Mouse (Mus musculus) mesoderm, embryonic 11.5 days (tissue): ENCODE measurements around the gene Tyw5.
A peak's percentile ranks its signal among the peaks of the same experiment; 100 is the strongest.

Experiments used
- DNase-seq: peaks from one replicate; pipeline ENCODE4 v3.0.0-alpha.2; 2012; ENCODE audit warnings: low read depth, low spot score

Gene Tyw5

DNA sequence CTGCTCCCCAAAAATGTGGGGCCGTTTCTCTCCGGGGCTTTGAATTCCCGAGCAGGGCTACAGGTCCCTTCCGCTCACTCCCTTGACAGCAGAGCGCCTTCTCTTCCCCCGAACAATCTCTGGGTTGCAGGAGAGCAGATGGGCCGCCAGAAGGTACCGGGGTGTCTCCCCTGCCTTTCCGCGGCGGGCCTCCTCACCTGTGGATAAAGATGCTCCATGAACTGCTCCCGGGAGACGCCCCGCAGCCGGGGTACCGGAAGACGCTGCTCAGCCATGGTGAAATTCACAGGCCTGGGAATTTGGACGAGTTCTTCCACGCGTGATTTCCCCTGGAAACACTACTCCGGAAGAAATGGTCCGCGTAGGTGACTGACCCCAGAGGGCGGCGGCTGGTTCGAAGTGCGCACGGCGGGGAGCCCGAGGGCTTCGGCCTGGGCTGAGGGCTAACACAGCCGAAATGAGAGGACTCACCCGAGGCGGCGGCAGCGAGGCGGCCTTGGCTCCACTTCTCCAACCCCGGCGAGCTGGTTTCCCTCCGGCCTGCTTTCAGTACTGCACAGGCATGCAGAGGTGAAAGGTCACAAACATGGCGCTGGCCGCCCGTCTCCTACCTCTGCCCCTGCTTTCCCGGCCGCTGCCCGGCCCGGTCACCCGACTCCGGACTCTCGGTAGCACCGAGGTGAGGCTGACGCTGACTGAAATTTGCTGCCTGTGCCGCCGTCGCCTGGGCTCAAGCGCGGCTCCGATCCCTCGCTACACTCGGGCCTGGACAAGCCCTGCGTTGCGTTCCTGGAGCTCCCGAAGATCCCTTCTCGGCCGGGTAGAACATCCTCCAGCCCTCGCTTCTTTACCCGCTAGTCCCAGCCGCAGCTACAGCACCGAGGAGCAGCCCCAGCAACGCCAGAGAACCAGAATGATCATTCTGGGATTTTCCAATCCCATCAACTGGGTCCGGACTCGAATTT is at the start of gene Tyw5, which contains the start of gene Maip1:
Tyw5 (minus strand) TSS at position 915 of the 965 bp plus-strand sequence.
Maip1 (plus strand) TSS at position 142 of the 965 bp plus-strand sequence.
- DNase-seq, result peak; percentile 89

DNA sequence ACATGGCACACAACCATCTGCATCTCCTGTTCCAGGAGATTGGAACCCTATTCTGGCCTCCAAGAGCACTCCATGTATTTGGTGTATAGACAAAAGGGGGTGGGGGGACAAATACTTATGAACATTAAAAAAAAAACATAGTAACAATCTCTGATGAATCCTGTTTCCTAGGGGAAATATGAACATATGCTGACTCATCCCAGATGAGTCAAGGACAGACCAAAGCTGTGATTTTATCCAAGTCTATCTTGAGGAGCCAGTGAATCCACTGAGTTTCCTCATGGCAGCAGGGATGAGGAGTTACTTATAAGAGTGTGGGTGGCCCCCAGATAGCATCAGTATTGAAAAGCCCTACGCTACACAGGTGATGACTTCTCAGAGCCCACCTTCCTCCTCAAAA is 43.3 kb upstream of the Tyw5 start:
- no peak for DNase-seq

DNA sequence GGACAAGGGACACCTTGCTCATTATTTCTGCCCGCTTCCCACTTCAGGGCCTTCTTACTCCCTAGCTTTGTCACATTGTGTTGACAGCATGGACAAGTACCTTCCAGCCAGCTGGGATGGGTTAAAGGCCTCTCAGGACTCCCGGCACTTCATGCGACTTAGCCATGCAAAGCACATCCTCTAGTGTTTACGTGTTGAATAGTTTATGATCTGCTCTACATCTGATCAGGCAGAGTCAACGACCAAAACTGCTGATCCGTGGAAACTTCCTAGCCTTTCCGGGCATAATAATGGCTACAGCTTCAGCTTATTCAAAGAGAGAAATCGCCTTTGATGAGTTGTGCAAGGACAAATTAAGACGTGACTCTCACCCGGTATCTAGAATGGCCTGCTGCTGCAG is 38.8 kb upstream of the Tyw5 start:
- no peak for DNase-seq

DNA sequence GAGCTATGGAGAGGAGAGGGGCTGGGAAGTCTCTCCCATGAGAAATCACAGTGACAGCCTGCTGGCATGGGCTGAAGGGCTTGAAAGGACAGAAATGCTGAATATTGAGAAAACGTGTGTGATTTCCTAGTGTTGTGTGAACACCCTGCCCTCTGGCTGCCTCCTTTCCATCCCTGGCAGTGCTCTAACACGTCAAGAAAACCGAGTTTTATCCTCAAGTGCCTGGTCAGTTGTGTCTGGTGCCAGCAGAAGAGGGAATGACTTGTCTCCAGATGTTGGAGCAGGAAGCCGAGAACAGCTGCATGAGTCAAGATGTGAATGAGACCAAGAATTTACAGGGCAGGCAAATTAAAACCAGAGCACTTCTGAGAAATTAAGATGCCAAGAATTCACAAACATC is 33.9 kb upstream of the Tyw5 start:
- no peak for DNase-seq

DNA sequence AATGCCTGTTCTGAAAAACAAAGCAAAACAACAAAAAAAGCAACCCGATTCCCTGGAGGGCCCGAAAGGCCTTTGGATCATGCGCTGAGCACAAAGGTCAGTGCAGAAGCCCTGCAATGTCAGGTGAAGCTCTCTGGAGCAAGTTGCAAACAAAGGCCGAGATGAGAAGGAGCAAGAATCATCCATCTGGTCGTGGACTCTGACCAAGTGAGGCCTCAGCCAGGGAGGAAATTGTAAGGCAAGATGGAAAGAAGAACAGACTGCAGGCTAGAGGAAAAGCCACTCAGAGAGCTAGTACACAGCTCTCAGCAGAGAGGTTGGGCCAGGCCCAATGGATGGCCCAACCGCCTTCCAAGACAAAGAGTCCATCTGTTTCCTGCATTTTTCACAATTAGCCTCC is 32.1 kb upstream of the Tyw5 start:
- DNase-seq, result no peak

DNA sequence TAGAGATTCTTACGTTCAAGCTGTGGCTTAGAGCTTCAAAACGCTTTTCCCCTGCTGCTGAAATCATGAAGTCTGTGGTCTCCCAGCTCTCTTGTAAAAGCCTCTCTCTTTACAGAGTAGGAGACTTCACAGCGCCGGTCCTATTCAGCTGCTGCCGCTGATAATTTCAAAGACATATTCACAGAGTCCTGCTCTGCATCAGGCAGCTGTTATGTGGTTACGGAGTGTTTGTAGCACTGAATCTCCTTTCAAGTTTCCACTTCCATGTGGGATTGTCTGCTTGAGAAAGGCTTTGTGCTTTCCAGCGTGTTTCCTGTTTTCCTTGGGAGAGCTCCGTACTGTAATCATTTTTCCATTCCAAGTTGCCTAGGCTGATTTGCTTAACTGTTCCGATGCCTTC is 30.1 kb upstream of the Tyw5 start:
- peak; percentile 25 for DNase-seq

DNA sequence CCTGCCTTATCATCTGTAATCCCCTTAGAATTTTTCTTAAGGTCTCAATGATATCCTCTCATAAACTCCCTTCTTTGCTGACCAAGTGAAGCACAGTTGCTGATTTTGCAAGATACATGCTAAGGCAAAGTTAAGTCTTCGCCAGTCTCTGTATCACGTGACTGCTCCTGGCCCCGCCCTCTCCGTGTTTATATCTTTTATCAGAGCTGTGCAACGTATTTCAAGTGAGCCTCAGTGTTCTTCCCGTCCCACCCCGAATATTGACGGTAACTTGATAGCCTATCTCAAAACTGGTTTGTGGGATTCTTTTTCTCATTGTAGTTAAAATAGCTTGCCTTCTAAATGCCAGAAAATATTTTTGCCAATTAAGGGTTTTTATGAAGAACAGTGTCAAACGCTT is 29.5 kb upstream of the Tyw5 start:
- DNase-seq, result no peak

DNA sequence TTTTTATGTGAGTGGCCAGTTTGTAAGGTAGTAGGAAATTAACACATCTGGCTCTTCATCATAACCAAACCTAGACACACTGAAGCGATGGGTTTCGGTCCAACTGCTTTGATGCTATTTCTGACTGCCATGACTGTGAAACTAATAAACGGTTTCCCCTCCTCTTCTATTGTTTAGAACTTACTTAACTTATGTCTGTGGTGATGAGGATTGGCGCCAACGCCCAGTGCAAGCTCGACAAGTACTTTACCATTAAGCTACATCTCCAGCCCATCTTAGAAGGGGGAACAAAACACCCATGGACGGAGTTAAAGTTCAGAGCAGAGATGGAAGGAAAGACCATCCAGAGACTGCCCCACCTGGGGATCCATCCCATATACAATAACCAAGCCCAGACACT is 26.2 kb upstream of the Tyw5 start:
- no peak for DNase-seq

DNA sequence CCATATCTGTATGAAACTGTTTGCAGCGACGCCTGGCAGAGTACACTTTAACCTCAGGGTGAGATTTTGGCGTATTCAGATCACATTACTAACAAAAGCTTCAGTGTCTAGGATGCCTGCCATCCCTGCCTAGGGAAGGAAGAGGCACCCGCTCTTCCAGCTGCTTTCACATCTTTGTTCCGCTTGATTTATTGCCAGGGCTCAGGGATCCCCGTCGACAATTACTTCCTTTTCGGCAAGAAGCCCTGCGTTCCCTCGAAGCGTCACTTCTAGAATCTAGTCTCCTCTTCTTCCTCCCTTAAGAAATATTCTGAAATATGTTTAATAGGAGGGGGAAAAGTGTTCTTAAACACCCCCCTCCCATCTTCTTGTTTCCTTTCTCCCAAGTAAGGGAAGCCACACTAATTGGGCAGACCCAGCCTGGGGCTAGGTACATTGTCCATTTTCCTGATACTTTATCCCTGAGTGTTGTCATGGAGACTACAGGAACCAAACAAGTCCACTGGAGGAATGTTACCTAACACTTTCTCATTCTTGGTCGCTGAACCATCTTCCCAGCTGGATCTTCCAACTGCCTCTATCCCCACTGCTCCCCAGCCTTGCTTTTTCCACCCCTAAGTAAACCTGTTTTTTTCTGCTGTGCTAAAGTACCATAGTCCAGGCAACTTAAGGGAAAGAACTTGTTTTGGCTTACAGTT is 23.0 kb upstream of the Tyw5 start:
- peak; percentile 85 for DNase-seq

DNA sequence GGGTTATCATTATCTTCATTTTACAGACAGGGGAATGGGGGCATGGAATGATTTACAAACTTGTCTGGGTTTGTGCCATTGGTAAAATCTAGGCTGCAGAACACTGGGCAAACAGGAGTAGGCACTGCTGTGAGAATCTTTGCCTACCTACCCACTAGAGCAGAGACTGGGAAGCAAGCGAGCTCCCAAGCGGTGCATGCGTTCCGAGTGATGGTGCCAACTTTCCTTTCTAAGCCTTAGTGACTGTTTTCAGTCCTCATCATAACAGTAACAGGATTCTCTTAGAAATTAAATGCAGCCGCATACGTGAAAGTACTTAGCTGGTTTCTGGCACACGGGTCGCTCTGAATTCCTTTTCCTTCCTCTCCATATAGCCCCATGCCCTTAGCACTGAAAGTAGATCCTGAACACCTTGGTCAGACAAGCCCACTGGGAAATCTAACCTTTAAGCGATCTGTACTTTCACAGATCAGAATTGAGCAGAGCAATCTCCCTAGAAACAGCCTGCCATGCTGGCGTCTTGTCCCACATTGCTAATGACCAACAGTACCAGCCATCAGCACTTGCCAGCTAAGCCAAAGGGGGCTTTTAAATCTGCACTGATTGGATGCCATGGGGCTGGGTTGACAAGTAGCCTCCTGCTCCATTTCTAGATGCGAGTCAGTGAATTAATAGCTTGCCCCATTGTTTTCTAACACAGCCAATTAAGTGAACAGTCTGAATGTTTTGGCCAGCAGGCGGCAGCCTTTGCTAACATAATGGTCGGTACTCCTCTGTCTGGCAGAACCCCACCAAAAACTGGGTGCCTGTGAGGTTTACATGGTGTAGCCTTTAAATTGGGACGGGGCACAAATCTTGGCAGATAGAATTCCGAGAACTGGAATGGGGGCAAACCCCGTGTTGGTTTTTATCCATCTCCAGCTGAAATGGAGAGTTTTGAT is 21.7 kb upstream of the Tyw5 start:
- DNase-seq, result peak; percentile 87

DNA sequence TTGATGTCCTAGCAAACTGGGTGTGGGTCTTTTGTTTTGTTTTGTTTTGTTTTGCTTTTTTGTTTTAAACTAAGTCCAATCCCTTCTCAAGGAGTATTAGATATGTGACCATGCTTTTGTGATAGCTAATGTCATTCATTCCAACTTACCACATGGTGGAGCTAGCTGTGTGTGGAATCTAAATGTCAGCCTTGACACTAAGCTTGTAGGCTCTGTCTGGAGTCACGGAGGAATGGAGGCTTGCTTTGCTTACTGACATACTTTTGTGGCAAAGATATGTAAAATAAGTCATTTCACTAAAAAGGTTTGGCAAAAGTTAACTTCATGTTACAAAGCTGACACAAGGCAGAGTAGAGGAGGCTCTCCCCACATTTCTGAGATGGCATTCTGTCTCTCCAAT is 16.8 kb upstream of the Tyw5 start:
- peak; percentile 44 for DNase-seq

DNA sequence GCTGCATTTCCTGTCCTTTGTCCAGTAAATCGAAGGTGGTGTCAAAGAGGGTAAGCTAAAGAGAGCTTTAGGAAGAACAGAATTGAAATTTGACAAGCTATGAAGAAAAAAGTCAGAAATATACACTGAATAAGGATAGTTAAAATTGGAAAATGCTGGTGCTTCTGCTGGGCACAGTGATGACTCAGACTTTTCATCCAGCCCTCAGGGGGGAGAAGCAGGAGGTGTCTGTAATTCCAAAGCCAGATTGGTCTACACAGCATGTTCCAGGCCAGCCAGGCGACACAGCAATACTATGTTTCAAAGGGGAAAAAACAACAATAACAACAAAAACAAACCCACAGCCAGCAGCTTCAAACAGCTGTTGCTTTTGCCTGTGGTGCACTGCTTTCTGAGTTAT is 6.5 kb upstream of the Tyw5 start:
- no peak for DNase-seq

DNA sequence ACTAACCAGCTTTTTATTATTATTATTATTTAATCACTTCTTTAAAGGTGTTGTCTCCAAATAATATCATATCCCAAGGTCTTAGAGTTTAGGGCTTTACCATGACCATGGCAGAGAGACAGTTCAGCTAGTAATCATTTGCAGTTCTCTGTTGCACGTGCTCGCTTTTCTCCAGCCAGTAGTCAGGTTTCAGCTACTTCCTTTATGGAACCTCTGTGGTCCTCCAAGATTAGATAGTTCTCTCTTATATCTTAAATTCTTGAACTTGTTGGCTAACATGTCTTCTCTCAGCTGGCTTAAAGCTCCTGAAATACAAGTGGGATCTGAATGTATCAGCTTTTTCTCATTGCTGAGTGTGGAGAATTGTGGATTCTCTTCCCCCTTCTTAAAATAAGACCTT is 2.1 kb upstream of the Tyw5 start:
- DNase-seq, result no peak

DNA sequence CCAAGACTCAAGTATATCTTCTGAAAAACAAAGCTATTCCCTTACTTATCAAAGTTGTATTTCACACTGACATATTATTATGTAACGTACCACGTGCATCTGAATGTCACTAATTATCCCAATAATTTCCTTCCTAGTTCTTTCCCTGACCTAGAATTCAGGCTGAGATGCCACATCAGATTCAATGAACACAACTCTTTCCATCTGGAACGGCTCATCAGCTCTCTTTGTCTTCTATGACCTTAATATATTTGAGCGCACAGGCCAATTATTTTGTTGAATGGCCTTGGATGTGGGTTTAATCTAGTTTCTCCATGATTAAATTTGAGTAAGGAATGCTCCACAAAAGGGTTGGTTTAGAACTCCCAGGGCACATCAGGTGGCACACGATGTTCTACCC is 4.8 kb downstream of the Tyw5 start:
- no peak for DNase-seq

DNA sequence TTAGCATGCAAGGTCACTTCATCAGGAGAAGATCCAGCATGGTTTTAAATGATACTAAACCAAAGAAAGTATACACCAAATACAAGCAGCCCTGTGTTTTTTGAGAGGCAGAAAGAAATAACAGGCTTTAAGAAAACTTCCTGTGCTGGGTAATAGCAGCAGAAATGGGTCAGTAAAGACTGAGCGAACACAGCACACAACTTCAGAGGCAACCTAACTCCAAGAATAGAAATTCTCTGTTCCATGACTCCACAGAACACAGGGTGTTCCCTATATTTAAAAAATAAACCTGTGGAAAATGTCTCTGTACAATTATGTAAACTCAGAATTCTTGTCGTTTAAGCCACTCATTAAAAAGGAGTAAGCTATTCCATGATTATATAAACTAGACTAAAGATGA is 6.0 kb downstream of the Tyw5 start:
- no peak for DNase-seq

DNA sequence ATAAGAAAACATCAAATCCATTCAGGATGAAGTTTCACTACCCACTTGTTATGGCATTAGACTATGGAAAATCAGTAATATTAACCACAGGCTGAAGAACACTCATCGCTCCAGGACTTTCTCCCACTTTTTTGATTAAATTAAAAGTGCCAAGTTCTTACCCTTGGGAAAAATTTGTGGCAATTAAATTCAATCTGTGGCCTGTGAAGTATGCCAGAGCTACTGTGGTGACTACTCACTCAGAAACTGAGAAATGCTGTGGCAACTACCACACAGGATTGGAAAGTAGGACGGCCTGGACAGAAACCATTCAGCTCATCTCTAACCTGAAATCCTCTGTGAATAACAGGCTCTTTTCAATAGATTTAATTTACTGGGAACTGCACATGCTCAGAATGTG is 6.6 kb downstream of the Tyw5 start:
- DNase-seq, result no peak

DNA sequence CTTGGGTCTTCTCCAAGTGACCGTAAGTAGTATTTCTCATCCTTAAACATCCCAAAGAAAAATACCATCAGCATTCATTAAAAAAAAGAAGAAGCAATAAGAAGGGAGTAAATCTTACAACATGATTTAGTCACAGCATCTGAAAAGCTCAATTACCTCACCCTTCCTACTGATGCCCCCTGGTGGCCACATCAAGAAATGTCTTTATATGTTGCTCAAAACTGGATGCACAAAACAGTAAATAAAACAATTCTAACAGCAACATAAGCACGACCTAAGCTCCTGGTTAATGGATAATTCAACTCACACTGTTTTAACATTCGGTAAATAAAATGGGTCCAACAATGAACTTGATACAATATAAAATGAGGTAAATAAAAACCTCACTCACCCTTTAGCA is 12.8 kb downstream of the Tyw5 start:
- DNase-seq, result peak; percentile 62

DNA sequence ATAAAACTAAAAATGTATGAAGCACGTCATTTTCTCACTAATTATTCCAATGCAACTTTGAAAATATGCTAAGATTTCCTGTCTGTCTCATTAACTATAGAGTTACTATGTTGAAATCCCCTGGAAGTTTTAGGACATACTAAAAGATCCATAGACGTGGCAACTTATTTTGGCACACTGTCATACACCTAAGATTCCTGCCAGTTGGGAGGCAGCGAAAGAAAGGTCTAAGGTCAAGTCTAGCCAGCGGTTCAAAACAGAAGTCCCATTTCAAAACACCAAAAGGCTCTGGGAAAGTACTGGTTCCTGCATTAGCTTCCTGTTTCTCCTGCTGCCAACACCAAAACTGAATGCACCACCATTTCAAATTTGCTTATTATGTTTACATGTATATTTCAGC is 14.5 kb downstream of the Tyw5 start:
- no peak for DNase-seq

DNA sequence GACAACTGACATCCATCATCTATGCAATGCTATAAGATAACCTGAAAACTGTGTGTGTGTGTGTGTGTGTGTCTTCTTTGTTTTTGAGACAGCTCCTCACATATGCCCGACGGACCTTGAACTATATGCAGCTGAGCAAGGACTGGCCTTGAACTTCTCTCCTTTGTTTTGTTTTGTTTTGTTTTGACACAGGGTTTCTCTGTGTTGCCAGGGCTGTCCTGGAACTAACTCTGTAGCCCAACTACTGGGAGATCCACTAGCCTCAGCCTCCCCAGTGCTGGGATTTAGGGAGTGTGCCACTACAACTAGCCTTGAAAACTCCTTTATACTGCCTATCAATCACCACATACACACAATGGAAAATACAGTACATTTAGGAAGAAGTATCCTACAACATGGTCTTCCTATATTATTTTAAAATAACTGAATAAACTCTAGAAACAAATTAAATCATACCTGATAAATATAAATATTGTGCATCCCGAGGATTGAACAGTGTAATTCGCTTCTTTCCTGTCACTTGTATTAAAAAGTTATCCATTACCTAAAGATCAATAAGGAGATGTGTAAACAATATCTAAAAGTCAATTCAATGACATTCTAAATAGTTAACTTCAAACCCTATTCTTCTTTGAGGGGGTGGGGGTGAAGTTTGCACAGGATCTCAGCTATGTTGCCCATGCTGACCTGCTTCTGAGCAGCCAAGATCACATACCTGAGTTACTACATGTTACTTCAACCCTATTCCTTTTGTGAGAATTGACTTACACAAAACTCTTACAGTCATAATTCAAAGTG is 15.7 kb downstream of the Tyw5 start:
- no peak for DNase-seq

DNA sequence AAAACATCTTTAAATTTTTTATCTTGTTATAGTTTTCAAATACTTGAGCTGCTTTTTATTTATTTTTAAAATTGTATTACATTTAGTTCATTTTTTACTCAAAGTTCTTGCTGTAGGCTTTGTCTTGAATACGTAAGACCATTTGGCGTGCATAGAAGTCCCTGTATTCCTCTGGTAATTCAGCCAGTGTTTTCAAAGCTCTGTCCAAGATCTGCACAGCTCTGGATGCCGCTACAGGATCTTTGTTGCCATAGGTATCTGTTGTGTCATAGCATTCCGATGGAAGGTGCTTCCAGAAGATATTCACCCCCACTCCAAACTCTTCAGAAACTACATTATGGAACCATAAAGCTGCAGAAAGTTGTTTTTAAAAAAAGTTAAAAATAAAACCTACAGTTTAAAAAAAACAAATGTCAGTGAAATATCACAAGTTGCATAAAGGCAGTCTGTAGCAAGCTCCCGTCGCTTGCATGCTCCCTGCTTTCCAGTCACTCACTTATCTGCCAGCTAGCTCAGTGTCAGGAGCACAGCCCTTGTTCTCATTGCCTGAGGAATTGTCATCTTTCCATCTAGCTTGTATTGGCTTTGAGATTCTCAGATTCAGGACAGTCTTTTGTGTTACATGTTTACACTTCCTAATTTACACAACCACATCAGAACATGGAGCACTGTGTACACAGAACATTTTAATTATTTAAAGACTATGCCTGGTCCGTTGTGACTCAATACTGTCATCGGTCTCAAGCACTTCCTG is 18.3 kb downstream of the Tyw5 start:
- DNase-seq, result no peak
